Mouse (Mus musculus): Measurements from ENCODE around the gene Slc9a2. TPM values are rescaled to one million over a fixed set of nuclear protein-coding genes. Genes with fewer than 3 reads are reported as not detected.
A peak's percentile ranks its signal among the peaks of the same experiment; 100 is the strongest.

Slc9a2 gene
- polyA plus RNA-seq, 1 experiment: 6.2 TPM

DNA sequence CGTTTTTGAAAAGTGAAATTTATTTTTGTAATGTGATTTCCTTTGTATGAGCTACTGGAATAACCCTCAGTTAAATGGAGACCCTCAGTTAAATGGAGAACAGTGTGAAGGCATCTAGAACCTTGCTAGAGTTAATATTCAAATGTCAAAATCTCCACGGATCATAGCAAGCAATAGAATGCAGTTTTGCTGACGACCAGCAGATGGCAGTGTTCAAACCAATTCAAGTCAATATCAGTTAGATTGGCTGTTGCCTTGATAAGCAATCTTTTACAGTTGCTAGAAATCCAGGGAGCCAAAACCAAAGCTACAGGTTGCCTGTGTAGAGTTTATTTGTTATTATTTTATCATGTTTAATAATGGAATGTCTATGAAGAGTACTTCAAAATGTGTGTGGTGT lies 122.4 kb downstream of the Slc9a2 start:
- Histone ChIP-seq H3K4me1 (ENCODE audit: control insufficient read depth, insufficient read depth, low read length) (peaks cover 6% of the 10 kb centered on the region), H3K4me3 (ENCODE audit: control insufficient read depth, low read depth, low read length) (no peak overlapping the region), H3K36me3 (ENCODE audit: control insufficient read depth, insufficient read depth, low read length) (no peaks in the 10 kb centered on the region), H3K27me3 (ENCODE audit: control insufficient read depth, insufficient read depth, low read length) (no peaks in the 10 kb centered on the region), H3K27ac (ENCODE audit: control insufficient read depth, insufficient read depth, low read depth, low read length) (no peak overlapping the region)
- TF ChIP-seq CTCF (IDR thresholded peaks at IDR 0.05; ENCODE audit: control insufficient read depth, insufficient read depth, insufficient replicate concordance, low read depth, low read length) (peak; percentile 23; the same call in 1 of the 2 replicates), POLR2A (IDR thresholded peaks at IDR 0.05; ENCODE audit: control insufficient read depth, low read depth, low read length) (no peak)

DNA sequence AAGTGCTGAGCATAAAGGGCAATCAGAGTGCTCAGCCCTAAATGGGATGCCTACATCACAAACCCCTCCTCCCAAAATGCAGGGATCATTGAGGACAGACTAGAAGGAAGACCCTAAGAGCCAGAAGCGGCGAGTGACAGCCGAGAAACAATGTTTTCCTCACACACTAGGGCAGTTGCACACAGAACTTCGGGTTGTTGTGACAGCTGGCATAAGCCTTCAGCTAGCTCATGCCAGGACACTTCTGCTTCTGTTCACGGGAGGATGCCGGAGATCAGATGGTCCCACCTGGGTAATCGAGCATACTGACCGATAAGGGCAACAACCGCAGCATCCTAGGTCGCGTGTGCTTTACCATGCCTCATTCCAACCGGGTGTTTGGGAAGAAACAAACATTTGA lies 123.7 kb downstream of the Slc9a2 start:
- Histone ChIP-seq H3K27ac (ENCODE audit: control insufficient read depth, insufficient read depth, low read depth, low read length) (no peak overlapping the region), H3K27me3 (ENCODE audit: control insufficient read depth, insufficient read depth, low read length) (no peaks in the 10 kb centered on the region), H3K4me1 (ENCODE audit: control insufficient read depth, insufficient read depth, low read length) (peaks cover 6% of the 10 kb centered on the region), H3K36me3 (ENCODE audit: control insufficient read depth, insufficient read depth, low read length) (no peaks in the 10 kb centered on the region), H3K4me3 (ENCODE audit: control insufficient read depth, low read depth, low read length) (no peak overlapping the region)
- no peak for TF ChIP-seq CTCF (IDR thresholded peaks at IDR 0.05; ENCODE audit: control insufficient read depth, insufficient read depth, insufficient replicate concordance, low read depth, low read length)
- no peak for TF ChIP-seq POLR2A (IDR thresholded peaks at IDR 0.05; ENCODE audit: control insufficient read depth, low read depth, low read length)

DNA sequence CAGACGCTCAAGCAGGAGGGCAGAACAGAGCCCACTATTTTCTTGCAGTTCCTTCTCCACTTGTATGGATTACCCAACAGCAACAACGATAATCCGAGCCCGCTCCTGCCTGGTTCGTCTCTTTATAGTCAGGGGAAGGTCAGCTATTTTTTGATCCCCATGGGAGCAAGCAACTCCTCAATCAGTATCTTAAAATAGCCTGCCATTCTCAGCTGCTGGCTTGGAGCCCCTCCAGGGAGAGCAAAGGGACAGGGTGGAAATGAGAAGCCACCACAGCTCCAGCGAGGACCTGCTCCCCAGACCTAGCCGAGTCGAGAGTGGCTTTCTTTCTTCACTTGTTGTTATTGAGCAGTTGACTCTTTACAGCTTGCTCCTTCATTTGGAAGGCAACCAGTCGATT lies 125.0 kb downstream of the Slc9a2 start, which contains the start of gene Tmem182:
Gene Tmem182, plus strand, starts transcription at position 251 of the 400 bp plus-strand sequence.
- TF ChIP-seq POLR2A (IDR thresholded peaks at IDR 0.05; ENCODE audit: control insufficient read depth, low read depth, low read length): no peak
- no peak for TF ChIP-seq CTCF (IDR thresholded peaks at IDR 0.05; ENCODE audit: control insufficient read depth, insufficient read depth, insufficient replicate concordance, low read depth, low read length)
- Histone ChIP-seq H3K36me3 (ENCODE audit: control insufficient read depth, insufficient read depth, low read length) (no peaks in the 10 kb centered on the region), H3K27ac (ENCODE audit: control insufficient read depth, insufficient read depth, low read depth, low read length) (no peak within 1 kb of the TSS), H3K4me3 (ENCODE audit: control insufficient read depth, low read depth, low read length) (peak within 1 kb of the TSS; percentile 19; the same call in 1 of the 2 replicates), H3K4me1 (ENCODE audit: control insufficient read depth, insufficient read depth, low read length) (peaks cover 6% of the 10 kb centered on the region), H3K27me3 (ENCODE audit: control insufficient read depth, insufficient read depth, low read length) (no peaks in the 10 kb centered on the region)

DNA sequence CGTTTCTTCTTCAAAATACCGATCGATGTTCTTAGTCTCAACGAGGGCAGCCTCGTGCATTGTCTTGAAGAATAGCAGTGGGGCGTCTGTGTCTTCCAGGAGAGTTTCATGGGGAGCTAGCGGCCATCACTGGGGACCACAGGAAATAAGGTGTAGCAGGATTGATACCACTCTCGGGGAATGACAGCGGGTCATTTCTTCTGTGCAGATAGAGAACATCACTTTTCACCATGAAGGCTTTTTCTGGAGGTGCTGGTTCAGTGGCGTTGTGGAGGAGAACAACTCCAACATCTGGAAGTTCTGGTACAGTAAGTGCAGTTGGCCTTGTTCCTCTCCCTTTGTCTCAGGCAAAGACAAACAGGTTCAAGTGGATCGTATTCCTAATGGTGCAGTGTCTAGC lies 125.5 kb downstream of the Slc9a2 start:
- TF ChIP-seq CTCF (IDR thresholded peaks at IDR 0.05; ENCODE audit: control insufficient read depth, insufficient read depth, insufficient replicate concordance, low read depth, low read length): no peak
- TF ChIP-seq POLR2A (IDR thresholded peaks at IDR 0.05; ENCODE audit: control insufficient read depth, low read depth, low read length): no peak
- H3K4me1 ChIP-seq (ENCODE audit: control insufficient read depth, insufficient read depth, low read length): peaks cover 6% of the 10 kb centered on the region
- peak overlapping the region; percentile 19; the same call in 1 of the 2 replicates for H3K4me3 ChIP-seq (ENCODE audit: control insufficient read depth, low read depth, low read length)
- H3K27me3 ChIP-seq (ENCODE audit: control insufficient read depth, insufficient read depth, low read length): no peaks in the 10 kb centered on the region
- no peak overlapping the region for H3K27ac ChIP-seq (ENCODE audit: control insufficient read depth, insufficient read depth, low read depth, low read length)
- no peaks in the 10 kb centered on the region for H3K36me3 ChIP-seq (ENCODE audit: control insufficient read depth, insufficient read depth, low read length)

DNA sequence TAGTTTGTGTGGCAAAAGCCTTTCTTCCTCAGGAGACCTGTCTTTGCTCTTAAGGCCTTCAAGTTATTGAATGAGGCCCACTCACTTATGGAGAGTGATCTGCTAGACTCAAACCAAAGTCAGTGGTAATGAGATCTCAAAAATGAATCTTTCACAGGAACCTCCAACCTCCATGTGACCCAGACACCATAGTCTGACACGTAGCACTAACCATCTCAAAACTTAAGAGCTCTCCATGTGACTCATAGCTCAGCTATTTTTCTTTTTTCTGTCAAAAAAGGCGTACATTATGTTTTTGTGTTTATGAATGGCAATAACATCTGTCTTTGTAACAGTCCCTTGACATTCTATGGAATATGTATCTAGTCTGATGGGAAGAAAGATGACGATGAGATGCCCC lies 128.3 kb downstream of the Slc9a2 start:
- TF ChIP-seq CTCF (IDR thresholded peaks at IDR 0.05; ENCODE audit: control insufficient read depth, insufficient read depth, insufficient replicate concordance, low read depth, low read length) (no peak), POLR2A (IDR thresholded peaks at IDR 0.05; ENCODE audit: control insufficient read depth, low read depth, low read length) (no peak)
- H3K27ac ChIP-seq (ENCODE audit: control insufficient read depth, insufficient read depth, low read depth, low read length): no peak overlapping the region
- H3K4me3 ChIP-seq (ENCODE audit: control insufficient read depth, low read depth, low read length): no peak overlapping the region
- H3K36me3 ChIP-seq (ENCODE audit: control insufficient read depth, insufficient read depth, low read length): no peaks in the 10 kb centered on the region
- H3K4me1 ChIP-seq (ENCODE audit: control insufficient read depth, insufficient read depth, low read length): peaks cover 6% of the 10 kb centered on the region
- H3K27me3 ChIP-seq (ENCODE audit: control insufficient read depth, insufficient read depth, low read length): no peaks in the 10 kb centered on the region

DNA sequence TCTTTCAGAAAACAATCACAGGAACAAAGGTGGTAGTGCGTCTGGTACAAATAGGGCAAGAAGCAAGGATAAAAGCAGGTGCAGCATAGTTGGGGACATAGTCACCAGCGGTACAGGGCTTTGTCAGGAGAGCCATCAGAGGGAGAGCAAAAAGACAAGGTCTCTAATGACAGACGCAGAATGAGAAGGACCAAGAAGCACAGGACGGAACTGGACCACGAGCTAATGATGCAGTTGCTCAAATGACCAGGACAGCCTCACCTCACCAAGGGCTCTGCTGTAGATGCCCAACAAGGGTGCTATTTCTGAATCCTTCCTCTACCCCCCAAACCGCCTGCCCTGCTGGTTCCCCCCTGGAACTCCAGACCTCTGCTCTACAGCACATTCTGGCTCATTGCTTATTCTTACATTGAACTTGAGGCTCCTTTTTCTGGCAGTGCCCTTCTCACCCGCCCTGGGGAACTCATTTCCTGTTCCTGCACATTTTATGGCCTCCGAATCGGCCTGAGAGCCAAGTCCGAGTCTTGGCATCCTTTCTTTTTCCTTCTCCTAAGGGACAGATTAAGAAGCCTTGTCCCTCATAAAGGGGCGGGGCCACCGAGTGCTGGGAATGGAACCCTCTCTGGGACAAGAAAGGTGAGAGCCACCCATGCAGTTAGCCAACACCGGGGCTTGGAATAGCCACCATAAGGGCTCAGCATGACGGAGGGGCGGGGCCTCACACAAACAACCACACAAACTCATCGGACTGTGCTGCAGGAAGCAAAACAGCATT lies 134.9 kb downstream of the Slc9a2 start:
- Histone ChIP-seq H3K27me3 (ENCODE audit: control insufficient read depth, insufficient read depth, low read length) (no peaks in the 10 kb centered on the region), H3K4me1 (ENCODE audit: control insufficient read depth, insufficient read depth, low read length) (peaks cover 5% of the 10 kb centered on the region), H3K4me3 (ENCODE audit: control insufficient read depth, low read depth, low read length) (peak overlapping the region; percentile 8; the same call in 1 of the 2 replicates), H3K27ac (ENCODE audit: control insufficient read depth, insufficient read depth, low read depth, low read length) (no peak overlapping the region), H3K36me3 (ENCODE audit: control insufficient read depth, insufficient read depth, low read length) (no peaks in the 10 kb centered on the region)
- no peak for TF ChIP-seq POLR2A (IDR thresholded peaks at IDR 0.05; ENCODE audit: control insufficient read depth, low read depth, low read length)
- TF ChIP-seq CTCF (IDR thresholded peaks at IDR 0.05; ENCODE audit: control insufficient read depth, insufficient read depth, insufficient replicate concordance, low read depth, low read length): no peak

Other genes with a start within 250 kb of the Slc9a2 start
- 0.12 and 0.13 TPM in 2 replicates for gene Il18r1, start 215.0 kb upstream of the Slc9a2 start, polyA plus RNA-seq (2012; rRNA removed)
- gene Il18rap, start 165.2 kb upstream of the Slc9a2 start, polyA plus RNA-seq (2012; rRNA removed): not detected in 2 replicates
- gene Slc9a4, start 100.5 kb upstream of the Slc9a2 start, polyA plus RNA-seq (2012; rRNA removed): 1.4 and 2.3 TPM in 2 replicates
- 11.4 and 11.9 TPM in 2 replicates for gene Mfsd9, start 110.1 kb downstream of the Slc9a2 start, polyA plus RNA-seq (2012; rRNA removed)
- gene Tmem182, start 125.0 kb downstream of the Slc9a2 start, polyA plus RNA-seq (2012; rRNA removed): 0.23 TPM in 2 replicates

Data from testis, adult 2 months (tissue).